Mouse (Mus musculus) left cerebral cortex, postnatal 36 days (tissue): ENCODE measurements around the gene C1qtnf9. TPM values are rescaled to one million over a fixed set of nuclear protein-coding genes. Genes with fewer than 3 reads are reported as not detected.

Source experiments
- DNase-seq, 2 experiments: peaks; one replicate each; pipeline ENCODE4 v3.0.0; 2021 to 2022; ENCODE audit warnings: low spot score in 2 of 2, mixed read lengths in 1 of 2
- intact Hi-C: fragments of 180-260 bp; cut with DNase I; formaldehyde crosslinking; loops from one replicate; pipeline ENCODE4 v1.15.1; 2025
- total RNA-seq, 2 experiments: library from RNA; stranded (reverse); gene quantifications; 2 replicates each; pipeline ENCODE4 v1.2.3; 2021

Gene C1qtnf9
- total RNA-seq, 2 experiments from 2014 or later = 0.27 to 0.37 TPM

GRCm38 (mm10) chr14:60777485-60777919, 9.6 kb downstream of the C1qtnf9 start:
- DNase-seq = no peak
- intact Hi-C loops = no loop called here

DNA sequence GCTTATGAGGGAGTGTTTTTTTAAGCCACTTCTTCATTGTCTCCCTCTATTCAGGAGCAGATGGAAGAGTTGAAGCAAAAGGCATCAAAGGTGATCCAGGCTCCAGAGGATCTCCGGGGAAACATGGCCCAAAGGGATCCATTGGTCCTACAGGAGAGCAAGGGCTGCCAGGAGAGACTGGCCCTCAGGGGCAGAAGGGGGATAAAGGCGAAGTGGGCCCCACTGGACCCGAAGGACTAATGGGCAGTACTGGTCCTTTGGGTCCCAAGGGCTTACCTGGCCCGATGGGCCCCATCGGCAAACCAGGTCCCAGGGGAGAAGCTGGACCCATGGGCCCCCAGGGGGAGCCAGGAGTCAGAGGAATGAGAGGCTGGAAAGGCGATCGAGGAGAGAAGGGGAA, 11.3 kb downstream of the C1qtnf9 start:
- intact Hi-C loops = no loop called here
- DNase-seq = no peak

GRCm38 (mm10) chr14:60782121-60782656, 14.3 kb downstream of the C1qtnf9 start:
- no peak for DNase-seq
- intact Hi-C loops = no loop called here

DNA sequence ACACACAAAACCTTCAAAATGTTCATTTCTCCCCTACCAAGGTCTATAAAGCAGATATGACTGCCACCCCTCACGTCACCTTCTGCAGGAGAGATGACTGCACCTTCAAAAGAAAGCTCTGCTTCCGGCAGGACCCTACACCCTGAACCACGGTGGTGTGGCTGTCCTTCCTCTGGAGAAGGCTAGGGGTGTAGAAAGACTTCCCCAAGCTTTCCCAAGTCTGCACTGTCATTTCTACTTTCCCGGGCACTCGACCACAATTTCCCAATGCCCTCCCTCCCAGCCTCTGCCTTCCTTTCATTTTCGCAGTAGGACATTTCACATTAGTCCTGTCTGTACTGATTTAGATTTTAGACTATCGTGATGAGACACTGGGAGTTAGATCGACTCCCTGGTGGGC, 15.3 kb downstream of the C1qtnf9 start:
- no peak for DNase-seq
- intact Hi-C loops = no loop called here

- peak; percentile 87 to 88 for DNase-seq
- intact Hi-C loops = no loop called here
Observed at GRCm38 (mm10) chr14:60784427-60785315, 16.7 kb downstream of the C1qtnf9 start, which contains the start of gene Mipep. Gene Mipep, plus strand, starts transcription at chr14:60784573.

- intact Hi-C loops = no loop called here
- DNase-seq = peak in 1 of 2 experiments; percentile 45
Observed at GRCm38 (mm10) chr14:60790103-60790502, 22.2 kb downstream of the C1qtnf9 start.

DNA sequence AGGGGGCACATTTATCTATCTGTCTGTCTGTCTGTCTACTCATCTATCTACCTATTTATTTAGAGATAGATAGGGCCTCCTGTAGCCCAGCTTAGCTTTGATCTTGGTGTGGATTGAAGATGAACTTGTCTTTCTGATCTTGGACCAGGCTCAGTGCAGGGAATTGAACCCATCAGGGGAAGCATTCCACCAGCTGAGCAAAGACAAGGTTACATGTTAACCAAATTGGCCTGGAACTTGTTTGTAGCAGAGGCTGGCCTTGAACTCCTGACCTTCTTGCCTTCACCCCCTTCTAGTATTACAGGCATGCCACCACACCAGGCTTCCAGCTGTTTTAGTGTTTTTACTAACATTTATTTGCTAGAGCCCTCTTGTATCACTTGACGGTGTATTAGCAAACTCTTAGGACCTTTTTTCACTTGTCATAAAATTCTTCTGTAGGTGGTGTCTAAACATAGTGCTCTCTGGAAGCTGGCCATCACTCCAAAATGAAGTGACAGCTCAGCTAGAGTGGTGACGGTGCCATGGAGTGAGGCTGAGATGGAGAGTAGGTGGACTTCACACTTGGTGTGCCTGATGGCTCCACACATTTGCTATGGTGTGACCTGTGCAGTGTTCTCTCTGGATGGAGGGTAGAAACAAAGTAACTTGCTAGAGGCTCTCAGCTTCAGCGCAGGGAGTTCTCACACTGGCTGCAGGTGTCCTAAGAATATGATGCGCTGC, 28.8 kb downstream of the C1qtnf9 start:
- DNase-seq = no peak
- intact Hi-C loops = no loop called here

DNA sequence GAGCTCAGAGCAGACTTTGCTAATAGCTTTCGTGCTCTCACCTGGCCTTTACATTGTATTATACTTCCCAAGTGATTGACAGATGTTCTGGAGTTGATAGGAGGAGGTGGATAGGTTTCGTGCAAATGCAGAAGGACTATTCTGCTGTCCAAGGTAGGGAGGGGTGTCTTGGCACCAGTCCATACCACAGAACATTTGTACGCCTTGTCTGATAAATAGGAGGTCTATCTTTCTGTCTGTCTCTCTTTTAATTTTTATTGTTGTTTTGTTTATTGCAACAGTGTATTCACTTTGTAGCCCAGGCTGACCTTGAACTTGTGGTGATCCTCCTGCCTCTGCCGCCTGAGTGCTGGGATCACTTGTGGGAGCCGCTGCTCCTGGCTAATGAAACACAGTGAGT, 29.7 kb downstream of the C1qtnf9 start:
- intact Hi-C loops = no loop called here
- DNase-seq = no peak

DNA sequence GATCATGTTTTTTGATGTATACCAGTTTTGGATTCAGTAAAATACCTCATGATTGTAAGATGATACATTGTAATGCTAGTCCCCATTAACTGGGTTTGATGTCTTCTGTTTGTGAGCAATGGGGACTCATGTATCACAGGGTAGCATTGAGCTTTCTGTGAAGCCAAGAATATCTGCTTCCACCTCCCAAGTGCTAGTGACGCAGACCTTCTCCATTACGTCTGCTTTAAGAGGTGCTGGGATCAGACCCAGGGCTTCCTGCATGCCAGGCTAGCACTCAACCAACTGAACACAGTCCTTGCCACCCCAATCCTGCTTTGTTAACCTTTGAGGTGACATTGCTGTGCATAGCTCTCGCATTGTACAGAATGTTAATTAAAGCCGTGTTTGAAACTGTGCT, 30.8 kb downstream of the C1qtnf9 start:
- no peak for DNase-seq
- intact Hi-C loops = loop anchor here (1.0 to 2.0 kb wide), 2 partner anchors 314 to 496 kb away; no protein-coding TSS in a partner anchor

GRCm38 (mm10) chr14:60799762-60800728, 32.1 kb downstream of the C1qtnf9 start:
- intact Hi-C loops = loop anchor here (1.0 to 2.0 kb wide), 3 partner anchors 285 to 495 kb away; no protein-coding TSS in a partner anchor
- no peak for DNase-seq

- no peak for DNase-seq
- intact Hi-C loops = no loop called here
Observed at GRCm38 (mm10) chr14:60802026-60802425, 34.1 kb downstream of the C1qtnf9 start.

DNA sequence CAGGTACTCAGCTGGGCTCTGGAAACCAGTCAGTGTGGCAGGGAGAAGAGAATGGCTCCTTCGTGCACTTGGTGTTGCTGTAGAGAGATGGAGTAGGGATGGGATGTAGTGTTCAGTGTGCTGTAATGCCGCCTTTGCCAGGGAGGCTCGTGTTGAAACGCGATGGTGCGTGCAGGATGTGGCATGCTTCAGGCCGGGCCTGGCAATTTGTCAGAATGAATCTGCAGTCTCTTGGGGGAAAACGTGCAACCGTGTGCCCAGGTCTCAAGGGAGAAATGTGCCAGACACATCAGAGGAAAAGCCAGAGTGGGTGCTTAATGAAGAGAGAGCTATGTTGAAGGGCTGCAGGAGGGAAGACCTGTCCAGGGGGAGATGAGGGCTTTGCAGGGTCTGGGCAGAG, 37.0 kb downstream of the C1qtnf9 start:
- DNase-seq = no peak
- intact Hi-C loops = no loop called here

- no peak for DNase-seq
- intact Hi-C loops = no loop called here
Observed at GRCm38 (mm10) chr14:60805871-60806270, 37.9 kb downstream of the C1qtnf9 start.

- DNase-seq = peak; percentile 16 to 22
- intact Hi-C loops = no loop called here
Observed at GRCm38 (mm10) chr14:60806891-60807344, 39.0 kb downstream of the C1qtnf9 start.

DNA sequence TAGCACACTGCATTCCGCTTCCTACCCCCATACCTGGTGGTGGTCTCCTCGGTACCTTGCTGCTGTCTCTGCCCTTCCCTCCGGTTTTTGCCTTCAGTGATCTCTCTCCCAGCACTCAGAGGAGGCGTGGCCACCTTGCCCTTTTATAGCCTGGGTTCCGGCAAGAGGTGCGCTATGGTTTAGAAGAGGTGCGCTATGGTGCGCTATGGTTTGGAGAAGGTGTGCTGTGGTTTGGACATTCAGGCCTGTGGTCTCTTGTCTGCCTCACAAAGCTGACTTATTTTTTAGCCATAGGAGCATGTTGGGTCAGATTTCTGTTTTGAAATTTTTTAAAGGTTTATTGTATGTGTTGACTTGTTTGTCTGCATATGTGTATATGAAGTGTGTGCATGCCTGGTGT, 41.9 kb downstream of the C1qtnf9 start:
- no peak for DNase-seq
- intact Hi-C loops = no loop called here

GRCm38 (mm10) chr14:60811547-60811946, 43.6 kb downstream of the C1qtnf9 start:
- intact Hi-C loops = no loop called here

GRCm38 (mm10) chr14:60815098-60815497, 47.2 kb downstream of the C1qtnf9 start:
- no peak for DNase-seq
- intact Hi-C loops = no loop called here

More at GRCm38 (mm10) chr14:60811547-60811946, 43.6 kb downstream of the C1qtnf9 start:
- DNase-seq = no peak

DNA sequence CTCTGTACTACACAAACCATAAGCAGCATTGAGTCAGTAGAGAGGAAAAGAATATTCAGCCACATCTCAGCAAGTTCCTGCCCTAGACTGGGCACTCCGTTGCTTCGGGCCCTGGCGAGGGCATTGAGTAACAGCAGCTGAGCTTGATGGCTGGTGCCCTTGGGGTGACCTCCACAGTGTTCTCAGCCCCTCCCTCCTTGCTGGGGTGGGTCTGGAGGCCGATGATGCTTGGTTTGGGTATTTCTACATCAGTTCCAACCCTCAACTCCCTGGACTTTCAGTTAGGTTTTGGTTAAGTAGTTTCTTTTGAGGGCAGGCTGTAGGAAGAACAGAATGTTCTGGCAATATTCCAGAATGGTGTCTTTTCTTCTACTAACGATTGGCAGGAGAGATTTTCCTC, 50.1 kb downstream of the C1qtnf9 start:
- DNase-seq = no peak

GRCm38 (mm10) chr14:60830096-60830495, 62.2 kb downstream of the C1qtnf9 start:
- intact Hi-C loops = no loop called here
- DNase-seq = no peak

More for the DNA sequence above, 50.1 kb downstream of the C1qtnf9 start:
- intact Hi-C loops = no loop called here
